Mouse (Mus musculus) embryo, embryonic 10 days (tissue): ENCODE results near the gene Sptlc2.

Source experiments
- DNase-seq: peaks from one replicate; pipeline ENCODE4 v3.0.0-alpha.2; 2015; ENCODE audit warnings: low spot score

Gene Sptlc2

DNA sequence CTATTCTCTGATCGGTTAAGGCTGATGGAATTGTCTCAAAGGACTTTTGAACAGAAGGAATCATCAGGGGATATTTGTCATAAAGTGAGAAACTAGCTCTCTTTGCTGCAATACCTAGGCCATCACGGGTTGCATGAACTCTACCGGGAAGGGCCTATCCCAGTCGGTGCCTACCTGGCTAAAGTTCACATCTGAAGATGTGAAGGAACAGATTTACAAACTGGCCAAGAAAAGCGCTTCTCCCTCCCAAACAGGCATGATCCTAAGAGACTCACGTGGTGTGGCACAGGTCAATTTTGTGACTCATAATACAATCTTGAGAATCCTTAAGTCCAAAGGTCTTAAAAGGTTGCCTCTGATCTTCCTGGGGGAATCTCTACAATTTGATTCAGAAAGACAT is 6.2 kb upstream of the Sptlc2 start:
- no peak for DNase-seq

DNA sequence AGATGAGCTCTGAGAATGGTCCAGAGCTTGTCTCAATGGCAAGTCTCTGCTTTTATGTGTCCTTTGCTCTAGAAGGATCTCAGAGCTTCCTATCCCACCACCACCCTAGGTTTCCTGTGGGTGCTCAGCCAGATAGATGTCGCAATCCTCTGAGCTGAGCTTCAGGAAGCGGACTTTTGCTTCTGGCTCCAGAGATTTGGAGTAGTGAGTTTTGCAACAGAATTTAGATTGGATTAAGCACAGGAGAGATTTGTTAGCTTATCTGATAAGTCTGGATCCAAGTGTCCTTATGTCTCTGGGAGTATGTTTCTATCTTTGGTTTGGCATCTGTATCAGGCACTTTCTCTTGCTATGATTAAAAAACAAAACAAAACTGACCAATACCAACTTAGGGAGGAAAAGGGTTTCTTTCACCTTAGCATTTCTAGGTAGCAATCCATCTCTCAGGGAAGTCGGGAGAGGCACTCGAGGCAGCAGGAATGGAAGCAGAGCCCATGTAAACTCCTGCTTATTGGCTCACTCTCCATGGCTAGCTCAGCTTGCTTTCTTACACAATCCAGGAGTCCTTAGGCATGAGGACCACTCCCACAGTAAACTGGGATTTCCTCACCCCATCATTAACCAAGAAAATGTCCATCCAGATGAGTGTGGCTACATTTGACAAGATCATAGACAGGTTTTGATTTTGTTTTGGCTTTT is 5.4 kb upstream of the Sptlc2 start:
- no peak for DNase-seq

DNA sequence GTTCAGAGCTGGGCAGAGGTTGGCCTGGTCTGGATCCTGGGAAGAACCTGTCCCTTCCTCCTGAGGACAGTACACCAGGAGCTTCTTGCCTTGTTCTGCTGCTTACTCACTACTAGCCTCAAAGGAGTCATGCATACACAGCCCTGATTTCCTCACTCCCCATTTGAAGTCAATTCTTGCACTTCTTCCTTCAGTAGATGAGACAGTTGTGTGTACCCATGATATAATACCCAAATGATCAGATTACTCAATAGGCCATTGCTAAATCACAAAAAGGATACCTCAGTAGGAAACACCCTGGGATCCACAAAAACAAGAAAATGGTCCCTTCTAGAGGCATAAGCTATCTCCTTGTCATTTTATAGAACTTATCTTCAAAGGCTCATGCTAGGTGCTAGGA is 3.2 kb upstream of the Sptlc2 start:
- no peak for DNase-seq

DNA sequence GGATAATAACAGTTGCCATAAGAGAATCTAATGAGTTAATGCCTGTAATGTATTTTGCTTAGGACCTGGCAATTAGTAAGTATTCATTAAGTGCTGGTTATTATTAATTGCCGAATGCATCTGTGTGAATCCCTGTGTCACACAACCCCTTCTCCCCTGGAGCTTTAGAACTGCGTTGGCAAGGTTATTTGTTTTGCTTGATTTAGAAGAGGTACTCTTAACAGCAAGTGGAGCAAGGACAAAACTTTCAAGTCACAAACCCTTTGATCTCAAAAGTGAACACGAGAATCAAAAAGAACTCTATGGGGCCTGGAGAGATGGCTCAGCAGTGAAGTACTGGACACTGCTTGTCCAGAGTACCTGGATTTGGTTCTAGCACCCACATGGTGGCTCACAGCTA is 1.1 kb upstream of the Sptlc2 start:
- DNase-seq: no peak

DNA sequence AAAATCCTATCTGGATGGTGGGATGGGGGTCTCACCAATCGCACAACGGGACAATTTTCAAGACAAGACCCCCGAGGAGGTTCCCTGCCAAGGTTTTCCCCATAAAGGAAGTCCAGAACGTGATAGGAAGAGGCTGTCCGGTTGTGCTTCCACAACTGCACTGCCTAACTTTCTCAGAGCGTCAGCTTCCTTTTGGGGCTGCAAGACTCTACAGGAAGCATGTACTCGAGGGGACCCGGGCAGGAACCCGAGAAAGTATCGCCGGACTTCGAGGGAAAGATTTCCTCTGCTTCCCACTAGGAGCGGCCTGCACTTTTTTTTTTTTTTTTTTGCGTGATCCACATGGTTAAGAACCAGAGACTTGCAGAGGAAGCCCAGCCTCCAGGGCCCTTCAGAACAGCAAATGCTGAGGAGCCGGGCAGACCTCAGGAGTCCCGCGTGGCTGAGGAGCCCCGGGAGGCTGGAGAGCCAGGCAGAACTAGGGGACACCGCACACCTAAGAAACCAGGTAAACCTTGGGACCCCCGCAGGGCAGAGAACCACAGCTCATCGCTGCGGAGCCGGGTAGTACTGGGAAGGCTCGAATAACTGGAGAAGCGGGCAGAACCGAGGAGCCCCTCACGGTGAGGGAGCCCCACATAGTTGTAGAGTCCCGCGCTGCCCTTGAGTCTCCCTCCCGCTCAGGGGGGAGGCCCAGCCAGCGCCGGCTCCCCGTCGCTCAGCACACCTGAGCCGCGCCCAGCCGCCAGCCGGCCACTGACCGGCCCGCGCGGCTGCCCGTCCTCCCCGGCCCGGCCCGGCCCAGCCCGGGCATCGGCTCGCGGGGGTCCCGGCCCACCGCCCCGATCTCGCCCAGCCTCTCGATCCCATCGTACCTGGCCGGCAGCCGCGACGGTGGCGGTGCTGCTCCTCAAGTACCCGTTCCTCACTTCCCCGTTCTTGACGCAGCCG is 709 bp downstream of the Sptlc2 start:
- peak; percentile 14 for DNase-seq

DNA sequence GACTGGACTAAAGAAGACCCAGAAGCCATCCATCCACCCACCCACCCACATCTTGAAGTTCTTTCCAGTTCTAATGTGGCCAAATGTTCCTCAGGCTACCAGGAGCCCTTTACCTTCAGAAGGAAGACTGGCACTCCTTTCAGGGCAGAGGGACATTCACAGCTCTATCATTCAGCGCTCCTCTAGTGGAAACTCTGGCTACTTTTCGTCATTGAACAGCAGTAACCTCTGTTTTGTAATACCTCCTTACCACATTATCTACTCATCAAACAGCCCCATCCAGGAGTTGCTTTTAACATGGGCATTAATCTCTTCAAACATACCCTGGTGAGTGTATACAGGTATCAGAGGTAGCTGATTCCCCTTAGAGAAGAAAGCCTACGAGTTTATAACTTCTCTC is 3.1 kb downstream of the Sptlc2 start:
- no peak for DNase-seq

DNA sequence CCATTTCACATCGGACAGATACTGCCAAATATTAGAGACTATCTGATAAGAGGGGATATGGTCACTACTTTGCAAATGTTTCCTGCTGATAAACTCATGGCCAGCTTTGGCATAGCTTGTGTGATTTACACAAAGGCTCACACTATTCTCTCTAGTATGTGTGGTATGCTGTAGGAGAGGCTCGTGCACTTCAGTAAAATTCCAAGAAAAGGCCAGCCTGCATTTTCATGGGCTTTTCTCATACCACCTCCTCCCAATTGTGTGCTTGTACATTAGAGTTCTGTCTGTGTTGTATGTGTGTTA is 6.8 kb downstream of the Sptlc2 start:
- no peak for DNase-seq

DNA sequence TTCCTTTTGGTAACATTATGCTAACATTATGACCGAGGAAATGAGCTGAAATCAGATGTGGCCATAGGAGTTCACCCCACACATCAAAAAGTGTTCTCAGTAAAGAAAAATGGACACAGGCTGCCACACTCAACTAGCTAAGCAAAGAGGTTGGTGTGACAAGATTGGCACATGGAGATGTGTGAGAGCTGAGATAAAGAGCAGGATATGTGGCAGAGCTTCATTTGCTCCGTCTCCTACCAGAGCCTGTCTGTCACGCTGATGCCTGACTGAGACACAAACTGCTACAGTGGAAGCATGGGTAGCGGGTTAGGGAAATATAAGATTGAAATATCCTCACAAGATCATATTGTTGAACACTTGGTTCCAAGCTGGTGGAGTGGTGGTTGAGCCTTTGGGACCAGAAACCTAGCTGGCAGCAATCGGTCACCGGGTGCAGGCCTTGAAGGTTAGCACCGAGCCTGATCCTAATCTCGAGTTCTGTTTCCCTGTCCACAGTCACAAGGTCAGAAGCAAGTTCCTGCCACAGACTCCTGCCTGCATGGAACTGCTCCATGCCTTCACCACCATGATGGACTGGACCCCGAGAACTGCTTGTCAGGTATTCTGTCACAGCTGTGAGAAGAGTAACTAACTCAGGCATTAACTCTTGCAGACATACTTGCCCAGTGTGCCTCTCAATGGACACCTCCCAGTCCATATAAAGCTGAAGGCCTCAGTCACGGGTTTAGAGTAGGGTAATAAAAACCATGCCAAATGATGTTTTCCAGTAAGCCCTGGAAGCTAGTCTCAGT is 7.4 kb downstream of the Sptlc2 start:
- no peak for DNase-seq

DNA sequence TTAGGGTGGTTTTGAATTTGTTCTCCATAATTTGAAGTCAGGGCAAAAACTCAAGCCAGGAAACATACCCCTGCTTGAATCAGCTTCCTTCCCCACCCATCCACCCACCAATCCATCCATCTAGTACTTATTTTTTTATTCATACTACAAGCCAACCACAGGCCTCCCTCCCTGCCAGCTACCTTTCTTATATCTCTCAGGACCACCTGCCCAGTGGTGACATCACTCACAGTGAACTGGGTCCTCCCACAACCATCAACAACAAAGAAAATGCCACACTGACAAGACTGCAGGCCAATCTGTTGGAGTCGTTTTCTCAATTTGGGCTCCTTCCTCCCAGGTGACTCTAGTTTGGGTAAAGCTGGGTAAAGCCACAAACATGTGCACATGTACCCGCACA is 8.7 kb downstream of the Sptlc2 start:
- DNase-seq: no peak

DNA sequence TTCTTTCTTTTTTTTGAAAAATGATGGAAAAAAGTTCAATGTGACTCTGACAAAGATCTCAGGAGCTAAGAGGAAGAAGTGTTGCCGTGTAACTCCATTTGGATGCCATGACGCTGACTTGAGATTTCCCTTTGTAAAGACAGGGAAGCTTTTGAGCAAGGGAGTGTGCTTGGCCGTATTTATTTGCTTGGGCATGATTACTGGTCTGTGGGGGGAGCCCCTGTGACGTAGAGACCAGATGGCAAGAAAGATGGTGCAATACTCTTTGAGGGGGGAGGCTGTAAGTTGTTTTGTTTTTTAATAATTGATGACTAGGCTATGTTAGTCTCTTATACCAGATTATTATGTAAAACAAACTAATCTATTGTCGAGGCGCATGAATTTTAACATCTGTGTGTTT is 14.0 kb downstream of the Sptlc2 start:
- no peak for DNase-seq

DNA sequence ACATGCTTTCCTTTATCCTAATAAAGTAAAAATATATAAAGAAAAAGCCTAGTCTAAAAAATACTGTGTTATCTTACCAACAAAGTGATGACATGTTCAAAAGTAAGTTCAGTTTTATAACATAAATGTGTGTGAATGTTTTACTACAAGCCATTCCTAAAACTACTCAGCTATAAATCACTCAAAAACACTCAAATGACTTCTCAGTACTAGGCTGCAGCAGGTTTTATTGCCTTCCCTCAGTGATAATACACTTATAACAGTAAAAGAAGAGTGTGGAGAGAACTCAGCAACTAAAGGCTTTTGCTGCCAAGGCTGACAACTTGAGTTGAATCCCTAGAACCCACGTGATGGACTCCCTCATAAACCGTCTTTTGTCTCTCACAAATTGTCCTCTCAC is 18.8 kb downstream of the Sptlc2 start:
- DNase-seq: no peak

DNA sequence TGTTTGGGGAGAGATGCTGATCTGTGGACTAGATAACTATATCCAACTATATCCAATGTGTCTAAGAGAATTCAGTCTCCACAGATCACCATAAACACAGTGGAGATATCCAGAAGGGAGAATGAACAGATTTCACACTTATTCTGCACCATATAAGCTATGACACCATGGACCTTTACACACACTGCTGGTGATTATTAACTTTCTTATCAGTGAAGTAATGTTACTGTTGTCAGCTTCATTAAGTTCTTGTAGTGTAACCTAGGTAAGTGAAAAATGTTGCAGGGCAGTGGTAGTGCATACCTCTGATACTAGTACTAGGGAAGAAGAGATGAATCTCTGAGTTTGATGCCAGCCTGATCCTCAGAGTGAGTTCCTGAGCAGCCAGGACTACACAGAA is 20.1 kb downstream of the Sptlc2 start:
- no peak for DNase-seq

DNA sequence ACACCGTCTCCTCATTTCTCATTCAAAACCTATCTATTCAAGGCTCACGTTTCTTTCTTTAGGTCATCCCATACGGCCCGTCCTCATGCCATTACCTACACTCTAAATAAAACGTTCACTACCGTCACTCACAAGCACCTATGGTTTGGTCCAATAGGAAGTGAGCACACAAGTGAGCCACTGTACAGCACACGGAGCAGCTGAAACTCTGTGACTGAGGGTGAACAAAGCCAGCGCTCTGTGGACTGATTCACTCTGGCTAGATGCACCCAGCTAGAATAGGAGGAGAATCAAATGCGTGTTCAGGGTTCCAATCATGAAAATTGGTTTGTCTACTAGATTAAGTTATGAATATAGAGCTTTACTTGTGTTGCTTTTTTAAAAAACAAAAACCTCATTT is 22.5 kb downstream of the Sptlc2 start:
- no peak for DNase-seq

DNA sequence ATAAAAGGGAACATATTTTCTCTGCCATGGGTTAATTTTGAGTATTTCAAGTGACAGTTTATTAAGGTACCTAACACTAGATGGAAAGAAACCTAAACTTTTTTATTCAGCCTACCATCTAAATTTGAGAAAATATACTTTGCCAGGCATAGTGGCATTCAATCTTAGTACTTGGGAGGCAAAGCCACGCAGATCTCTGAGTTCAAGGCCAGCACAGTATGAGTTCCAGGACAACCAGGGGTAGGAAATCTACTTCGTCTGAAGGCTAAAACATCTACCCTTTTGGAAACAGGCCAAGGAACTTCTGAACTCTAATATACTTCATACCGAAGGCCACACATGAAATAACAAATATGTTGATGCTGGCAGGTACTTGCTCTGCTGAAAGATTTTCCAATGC is 26.0 kb downstream of the Sptlc2 start:
- DNase-seq: no peak

DNA sequence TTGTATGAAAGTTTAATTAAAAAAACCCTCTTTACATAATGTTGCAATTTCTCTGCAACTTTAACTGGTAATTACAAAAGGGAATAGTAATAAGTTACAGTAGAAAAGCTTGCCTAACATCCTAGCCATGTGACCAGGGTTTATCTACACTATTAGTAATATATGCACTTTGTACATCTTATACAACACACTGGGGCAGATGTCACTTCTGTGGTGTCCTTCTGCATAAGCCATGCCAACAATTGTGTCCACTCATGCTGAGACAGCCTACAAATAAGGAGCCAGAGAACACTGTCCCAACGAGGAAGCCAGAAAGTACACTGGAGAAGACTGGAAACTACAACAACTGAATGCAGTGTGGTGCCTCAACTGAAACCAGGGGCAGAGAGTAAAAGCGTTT is 40.1 kb downstream of the Sptlc2 start:
- no peak for DNase-seq

DNA sequence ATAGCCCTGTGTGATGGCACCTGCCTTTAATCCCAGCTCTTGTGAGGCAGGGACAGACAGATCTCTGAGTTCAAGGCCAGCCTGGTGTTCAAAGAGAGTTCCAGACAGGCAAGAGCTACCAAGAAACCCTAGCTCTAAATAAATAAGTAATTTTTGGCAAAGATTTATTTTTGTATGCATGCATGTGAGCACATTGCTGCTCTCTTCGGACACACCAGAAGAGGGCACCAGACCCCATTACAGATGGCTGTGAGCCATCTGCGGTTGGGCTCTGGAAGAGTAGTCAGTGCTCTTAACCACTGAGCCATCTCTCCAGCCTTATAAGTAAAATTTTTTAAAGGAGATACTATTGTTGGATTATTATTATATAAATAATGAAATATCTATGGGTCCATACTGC is 40.6 kb downstream of the Sptlc2 start:
- no peak for DNase-seq

DNA sequence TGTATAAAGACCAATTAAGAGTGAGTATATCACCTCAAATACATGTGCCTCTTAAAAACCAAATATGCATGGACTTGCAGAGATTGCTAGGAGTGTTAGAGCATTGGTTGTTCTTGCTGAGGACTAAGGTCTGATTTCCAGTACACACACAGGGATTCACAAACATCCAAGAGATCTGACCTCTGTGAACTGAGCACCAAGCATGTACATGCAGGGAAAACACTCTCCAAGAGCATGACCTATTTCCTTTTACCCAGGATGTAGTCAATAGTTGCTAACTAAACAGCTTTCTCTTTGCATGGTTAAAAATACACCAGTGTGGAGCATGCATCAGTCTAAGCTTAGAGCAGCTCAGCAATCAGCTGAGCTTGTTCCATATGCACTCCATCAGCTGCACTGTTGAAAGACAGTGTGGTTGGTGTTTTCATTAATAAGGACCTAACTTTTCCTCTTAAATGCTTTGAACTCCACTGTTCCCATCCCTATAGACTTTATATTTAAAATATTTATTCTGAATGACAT is 45.0 kb downstream of the Sptlc2 start:
- no peak for DNase-seq

DNA sequence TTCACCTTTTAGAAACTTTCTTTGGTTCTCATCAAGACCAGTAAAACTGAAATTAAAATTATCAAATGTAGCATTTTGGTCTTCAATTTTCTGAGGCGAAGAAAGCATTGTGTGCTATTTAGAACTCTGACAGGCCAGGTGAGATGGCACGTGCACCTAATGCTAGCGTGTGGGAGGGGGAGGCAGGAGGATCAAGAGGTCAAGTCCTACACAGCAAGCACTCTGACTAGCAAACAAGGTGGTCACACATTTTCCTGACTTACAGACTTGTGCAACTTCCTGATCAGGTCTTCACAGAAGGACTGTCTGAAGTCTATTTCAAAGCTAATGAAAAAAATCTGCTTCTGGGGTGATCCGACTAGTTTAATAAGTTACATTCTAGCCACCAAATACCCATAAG is 50.1 kb downstream of the Sptlc2 start:
- no peak for DNase-seq

DNA sequence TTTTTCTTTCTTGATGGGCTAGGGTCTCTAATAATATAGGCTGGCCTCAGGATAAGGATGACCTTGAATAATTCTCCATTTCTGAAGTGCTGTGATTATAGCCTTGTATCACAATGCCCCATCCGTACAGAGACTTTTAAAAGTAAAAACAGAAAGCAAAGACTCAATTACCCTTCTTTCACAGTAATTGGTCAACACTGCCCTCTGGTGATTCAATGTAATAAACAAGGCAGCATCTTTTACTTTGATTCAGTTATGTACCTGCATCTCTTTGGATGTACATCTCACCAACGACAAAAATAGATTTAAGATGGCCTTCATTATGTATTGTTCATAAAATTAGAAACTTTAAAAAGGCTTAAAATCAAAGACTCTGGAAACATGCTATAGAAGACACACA is 53.3 kb downstream of the Sptlc2 start:
- peak; percentile 42 for DNase-seq

DNA sequence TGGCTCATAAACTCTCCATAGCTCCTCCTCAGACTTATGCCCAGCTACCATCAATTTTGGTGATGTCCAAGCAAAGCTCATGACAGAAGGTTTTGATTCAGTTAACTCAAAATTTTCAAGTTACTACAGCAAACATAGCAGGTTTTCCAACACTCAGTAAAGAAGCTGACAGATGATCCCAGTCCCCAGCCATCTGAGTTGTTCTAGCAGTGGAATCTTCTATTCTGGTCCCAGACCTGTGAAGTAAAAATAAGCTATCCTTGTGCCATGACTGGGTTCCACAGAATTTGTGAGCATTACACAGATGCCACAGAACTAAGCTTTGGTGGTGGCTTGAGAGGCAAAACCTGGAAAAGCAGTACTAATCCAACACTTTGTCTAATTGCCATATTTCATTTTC is 54.4 kb downstream of the Sptlc2 start:
- no peak for DNase-seq

DNA sequence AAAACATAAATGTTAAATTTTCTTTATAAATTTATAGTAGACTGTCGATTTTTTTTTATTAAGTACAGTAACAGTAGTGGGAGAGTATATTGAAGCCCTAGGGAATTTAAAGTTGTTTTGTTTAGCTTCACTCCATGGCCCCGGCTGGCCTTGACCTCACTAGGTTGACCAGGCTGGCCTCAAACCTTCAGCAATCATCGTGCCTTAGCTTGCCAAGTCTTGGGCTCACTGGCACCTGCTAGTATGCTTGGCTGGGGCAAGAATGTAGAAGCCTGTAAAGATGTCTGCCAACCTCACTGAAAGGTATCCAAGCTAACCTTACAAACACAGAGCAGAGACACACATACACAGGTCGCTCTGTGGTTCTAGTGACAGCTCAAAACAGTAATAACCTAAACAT is 55.6 kb downstream of the Sptlc2 start:
- DNase-seq: no peak

DNA sequence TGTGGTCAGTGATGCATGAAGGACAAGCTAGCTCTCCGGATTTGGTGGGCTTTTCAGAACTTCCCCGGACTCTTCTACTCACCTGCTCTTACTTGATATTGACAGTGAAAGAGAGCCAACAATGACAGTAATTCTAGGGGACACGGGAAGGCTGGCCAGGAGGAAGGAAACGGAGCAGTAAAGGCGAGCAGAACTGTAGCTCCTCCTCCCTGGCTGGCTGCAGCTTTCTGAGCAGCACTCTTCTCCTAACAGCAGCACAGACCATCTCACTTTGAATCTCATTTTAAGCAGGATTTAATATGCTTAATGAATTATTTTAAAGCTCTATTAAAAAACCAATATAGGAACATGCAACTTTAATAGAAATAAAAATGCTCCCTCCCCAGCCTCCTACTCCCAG is 56.2 kb downstream of the Sptlc2 start:
- no peak for DNase-seq

DNA sequence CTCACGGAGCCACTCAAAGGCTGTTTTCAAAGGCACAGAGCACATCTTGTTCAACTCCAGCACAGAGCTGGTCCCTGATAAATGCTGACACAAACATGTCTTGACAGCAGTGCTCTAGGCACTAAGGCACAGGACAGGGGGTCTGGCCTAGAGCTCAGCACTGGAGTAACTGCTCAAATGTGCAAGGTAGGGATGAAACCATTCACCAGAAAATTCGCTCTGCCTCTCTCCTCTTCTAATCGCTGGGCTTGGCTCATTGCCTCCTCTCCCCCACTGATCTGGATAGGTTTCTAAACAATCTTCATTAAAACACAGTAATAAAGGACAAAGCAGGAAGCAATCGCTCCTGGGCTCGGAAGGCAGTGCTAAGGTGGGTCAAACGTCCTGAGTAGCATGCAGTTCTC is 57.1 kb downstream of the Sptlc2 start:
- DNase-seq: peak; percentile 21
